Mouse (Mus musculus) heart, adult 2 months (tissue): ENCODE measurements at regions not wholly inside any gene's neighbourhood (a gene's known extent, or its start where the extent isn't known, plus 50 kb on each side); places are given as distances from the start of the nearest gene placed in this dataset.
A peak's percentile ranks its signal among the peaks of the same experiment; 100 is the strongest.

Source experiments
- DNase-seq, 2 experiments: peaks; one replicate each; pipeline ENCODE4 v3.0.0; 2021
- H3K27ac ChIP-seq: fragments of 200-600 bp; 2 replicates; pipeline ENCODE4 v1.8.1; 2022
- H3K27me3 ChIP-seq: fragments of 200-500 bp; 2 replicates; pipeline ENCODE4 v1.6.1; 2012; ENCODE audit warnings: mild to moderate bottlenecking, low read length, inconsistent platforms, mixed read lengths; ENCODE audit not compliant: control insufficient read depth, insufficient read depth
- H3K36me3 ChIP-seq: fragments of 200-500 bp; 2 replicates; pipeline ENCODE4 v1.6.1; 2012; ENCODE audit warnings: low read length, inconsistent platforms; ENCODE audit not compliant: control insufficient read depth, insufficient read depth
- H3K4me1 ChIP-seq: fragments of 200-500 bp; 2 replicates; pipeline ENCODE4 v1.6.1; 2011; ENCODE audit warnings: low read length; ENCODE audit not compliant: control insufficient read depth, insufficient read depth
- H3K4me3 ChIP-seq: fragments of 200-600 bp; 2 replicates; pipeline ENCODE4 v1.8.1; 2022
- H3K79me2 ChIP-seq: fragments of 200-500 bp; replicated peaks from 2 replicates; pipeline ENCODE4 v1.6.1; 2012; ENCODE audit warnings: mild to moderate bottlenecking, inconsistent platforms, low read length, moderate library complexity, mixed read lengths; ENCODE audit not compliant: control insufficient read depth, insufficient read depth
- H3K9ac ChIP-seq: fragments of 200-500 bp; 2 replicates; pipeline ENCODE4 v1.6.1; 2012; ENCODE audit warnings: low read depth, mild to moderate bottlenecking, control low read depth, inconsistent platforms, low read length, mixed read lengths
- CTCF ChIP-seq: fragments of 200-600 bp; IDR thresholded peaks from 2 replicates; pipeline ENCODE4 v1.8.1; 2022; ENCODE audit warnings: antibody characterized with exemption, mild to moderate bottlenecking, moderate library complexity
- EP300 ChIP-seq: fragments of 200-500 bp; IDR thresholded peaks from 2 replicates; pipeline ENCODE4 v1.6.1; 2011; ENCODE audit warnings: low read depth, low read length, control low read depth; ENCODE audit not compliant: insufficient read depth
- POLR2A ChIP-seq: fragments of 200-500 bp; IDR thresholded peaks from 2 replicates; pipeline ENCODE4 v1.6.1; 2011; ENCODE audit warnings: mild to moderate bottlenecking, low read depth, low read length, control low read depth; ENCODE audit not compliant: insufficient read depth
- WGBS: fragments of 180-500 bp; shearing (Covaris S2); methylation state at CpG from one replicate; pipeline ENCODE4 v1.1.7; 2018; 5-methylcytosine and 5-hydroxymethylcytosine counted together
- intact Hi-C: fragments of 180-260 bp; cut with DNase I; formaldehyde crosslinking; loops from one replicate; pipeline ENCODE4 v1.15.1; 2025

DNA sequence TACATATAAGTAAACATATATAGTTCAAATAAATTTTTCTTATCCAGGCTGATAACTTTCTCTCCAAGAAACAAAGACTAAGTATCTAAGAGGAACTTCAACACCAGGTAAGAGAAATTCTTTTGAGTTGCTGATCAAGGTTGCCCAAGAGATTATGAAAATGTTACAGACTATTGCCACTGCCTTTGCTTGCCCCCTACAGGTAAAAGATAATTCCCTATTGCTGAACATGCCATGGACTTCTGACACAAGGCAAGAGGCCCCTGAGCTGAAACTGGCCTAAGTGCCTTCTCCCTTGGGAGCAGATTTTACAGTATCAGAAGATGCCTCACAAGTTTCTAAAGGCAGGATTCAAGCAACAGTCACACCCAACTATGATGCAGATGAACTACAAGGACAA, 2914.2 kb upstream of the Gm6569 start:
- DNase-seq: no peak
- intact Hi-C loops: no loop called here
- no peak overlapping the region for H3K9ac ChIP-seq
- no peaks in the 10 kb centered on the region for H3K4me1 ChIP-seq
- no peak overlapping the region for H3K4me3 ChIP-seq
- H3K36me3 ChIP-seq: no peaks in the 10 kb centered on the region
- TF ChIP-seq POLR2A: no peak
- TF ChIP-seq EP300: no peak
- no peak for TF ChIP-seq CTCF
- H3K27ac ChIP-seq: no peak overlapping the region
- H3K79me2 ChIP-seq: no peaks in the 10 kb centered on the region
- H3K27me3 ChIP-seq: no peaks in the 10 kb centered on the region

DNA sequence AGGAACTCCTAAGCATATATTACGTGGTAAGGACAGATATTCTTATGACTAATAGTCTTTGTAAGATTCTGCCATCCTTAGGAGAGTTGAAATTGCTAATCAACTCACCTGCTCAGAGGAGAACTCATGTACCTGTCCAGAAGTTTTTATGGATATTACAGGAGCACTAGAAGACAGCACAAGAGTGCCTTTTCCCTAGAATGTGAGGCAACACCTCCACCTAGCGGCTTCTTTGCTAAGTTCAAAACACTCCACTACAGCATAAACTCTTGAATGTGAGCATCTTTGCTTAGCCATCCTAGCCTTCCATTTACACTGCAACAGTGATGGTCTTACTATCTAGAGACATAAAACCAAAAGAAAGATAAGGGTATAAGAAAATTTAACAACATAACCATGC, 2913.5 kb upstream of the Gm6569 start:
- DNase-seq: peak in 1 of 2 experiments; percentile 14
- Histone ChIP-seq H3K9ac (no peak overlapping the region), H3K79me2 (no peaks in the 10 kb centered on the region), H3K4me1 (no peaks in the 10 kb centered on the region), H3K27ac (no peak overlapping the region), H3K36me3 (no peaks in the 10 kb centered on the region), H3K4me3 (no peak overlapping the region), H3K27me3 (no peaks in the 10 kb centered on the region)
- WGBS: 35% methylated on average over 2 of the region's 2 CpGs
- intact Hi-C loops: no loop called here
- TF ChIP-seq EP300: no peak
- TF ChIP-seq CTCF: peak; percentile 57
- no peak for TF ChIP-seq POLR2A
